Mouse (Mus musculus): Measurements from ENCODE around the gene Dmtf1.

Dmtf1 gene

DNA sequence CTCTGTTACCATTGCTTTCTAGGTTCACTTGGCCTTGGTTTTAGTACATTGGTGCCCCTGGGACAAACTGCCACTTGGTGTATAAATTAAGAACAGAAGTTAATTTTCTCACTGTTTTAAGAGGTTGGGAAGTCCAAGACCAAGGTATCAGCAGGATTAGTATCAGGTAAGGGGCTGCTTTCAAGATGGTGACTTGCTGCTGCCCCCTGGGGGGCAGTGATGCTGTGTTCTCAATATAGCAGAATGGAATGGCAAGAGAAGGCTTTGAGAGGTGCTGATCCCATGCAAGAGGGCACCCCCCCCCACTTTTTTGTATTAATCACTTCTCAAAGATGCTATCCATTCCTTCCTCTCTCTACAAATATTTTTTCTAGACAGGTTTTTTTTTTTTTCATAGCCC lies 52.0 kb downstream of the Dmtf1 start:
- in situ Hi-C loops (cut with MboI, MseI), result no loop called here

DNA sequence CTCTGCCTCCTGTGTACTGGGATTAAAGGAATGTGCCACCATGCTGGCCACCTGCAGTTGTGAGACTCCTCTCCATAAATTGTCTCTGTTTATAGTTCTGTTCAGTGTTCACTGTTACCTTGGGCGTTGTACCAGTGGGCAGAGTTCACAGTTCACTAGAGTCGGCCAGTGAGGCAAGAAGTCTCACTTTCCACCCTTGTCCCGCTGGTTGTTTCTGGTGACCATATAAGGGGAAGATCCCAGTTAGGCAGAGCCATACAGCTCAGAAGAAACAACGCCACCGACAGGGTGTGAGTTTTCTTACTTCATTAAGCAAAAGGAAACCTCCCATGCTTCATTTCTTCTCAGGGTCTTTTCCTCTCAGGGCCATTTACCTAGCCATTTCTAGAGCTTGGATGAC lies 53.1 kb downstream of the Dmtf1 start:
- in situ Hi-C loops (cut with MboI, MseI), result no loop called here

DNA sequence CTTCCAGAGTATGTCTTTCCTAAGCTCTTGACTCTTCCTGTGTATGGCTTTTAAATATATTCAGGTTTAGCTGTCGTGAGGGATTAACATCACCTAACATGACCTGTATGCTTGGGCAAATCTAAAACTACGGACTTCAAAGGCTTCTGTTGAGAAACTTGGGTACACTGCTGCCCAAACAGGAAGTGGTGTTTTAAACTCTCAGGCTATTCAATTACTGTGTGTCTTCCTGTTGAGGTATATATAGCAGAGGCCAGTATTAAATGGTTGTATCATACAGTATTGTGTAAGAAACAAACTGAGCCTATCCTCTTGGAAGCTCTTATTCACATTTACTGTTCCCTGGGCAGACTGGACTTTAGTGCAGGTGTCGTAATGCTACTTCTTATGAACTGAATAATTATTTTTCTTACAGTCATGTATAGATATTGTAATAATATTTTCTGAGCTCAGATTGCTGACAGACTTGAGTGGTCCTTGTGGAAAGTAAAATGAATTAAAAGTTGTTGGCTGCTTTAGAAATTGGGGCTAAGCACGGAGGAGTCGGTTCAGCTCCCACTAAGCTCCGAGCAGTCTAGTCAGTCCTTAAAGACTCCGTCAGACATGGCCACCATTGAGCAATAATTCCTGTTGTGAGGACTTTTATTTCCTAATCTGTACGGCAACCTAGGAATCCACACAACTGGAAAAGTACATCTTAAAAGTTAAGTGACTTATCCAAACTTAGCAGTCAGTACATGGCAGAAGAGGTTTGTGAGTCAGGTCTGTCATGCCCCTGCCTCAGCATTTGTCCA lies 54.1 kb downstream of the Dmtf1 start:
- in situ Hi-C loops (cut with MboI, MseI), result no loop called here

DNA sequence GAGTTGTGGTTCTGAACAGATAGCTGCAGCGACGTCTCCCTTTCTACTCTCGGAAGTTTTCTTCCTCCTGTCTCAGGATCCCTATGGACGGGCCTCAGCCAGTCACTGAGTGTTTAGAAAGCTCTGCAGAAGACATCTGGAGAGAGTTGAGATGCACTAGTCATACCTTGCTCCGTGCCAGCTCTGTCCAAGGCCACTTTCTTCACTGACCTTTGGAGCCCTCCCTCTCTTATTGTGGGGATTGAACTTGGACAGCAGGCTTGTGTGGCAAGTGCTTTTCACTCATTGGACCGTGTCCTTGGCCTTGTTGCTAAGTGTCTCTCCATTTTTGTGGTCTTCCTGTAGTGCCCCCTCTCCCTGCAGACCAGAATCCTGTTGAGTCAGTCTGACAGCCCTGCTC lies 54.8 kb downstream of the Dmtf1 start:
- in situ Hi-C loops (cut with MboI, MseI), result no loop called here

DNA sequence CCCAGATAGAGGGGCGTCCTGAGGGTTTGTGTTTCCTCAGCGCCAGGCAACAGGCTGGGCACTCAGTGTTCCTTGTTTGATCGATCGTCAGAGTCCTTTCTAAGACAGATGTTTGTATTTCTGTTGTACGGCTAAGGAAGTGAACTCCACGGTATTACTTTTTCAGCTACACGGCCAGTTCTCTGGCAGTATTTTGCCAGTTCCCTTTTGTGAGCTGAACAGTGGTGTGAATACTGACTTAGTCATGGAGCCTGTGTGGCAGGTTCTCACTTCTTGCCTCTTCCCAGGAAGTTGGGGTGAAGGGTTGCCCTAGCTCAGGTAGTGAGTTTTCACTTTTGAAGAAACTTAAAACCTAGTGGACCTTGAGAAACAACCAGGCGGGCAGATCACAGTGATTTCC lies 57.6 kb downstream of the Dmtf1 start:
- in situ Hi-C loops (cut with MboI, MseI), result no loop called here

DNA sequence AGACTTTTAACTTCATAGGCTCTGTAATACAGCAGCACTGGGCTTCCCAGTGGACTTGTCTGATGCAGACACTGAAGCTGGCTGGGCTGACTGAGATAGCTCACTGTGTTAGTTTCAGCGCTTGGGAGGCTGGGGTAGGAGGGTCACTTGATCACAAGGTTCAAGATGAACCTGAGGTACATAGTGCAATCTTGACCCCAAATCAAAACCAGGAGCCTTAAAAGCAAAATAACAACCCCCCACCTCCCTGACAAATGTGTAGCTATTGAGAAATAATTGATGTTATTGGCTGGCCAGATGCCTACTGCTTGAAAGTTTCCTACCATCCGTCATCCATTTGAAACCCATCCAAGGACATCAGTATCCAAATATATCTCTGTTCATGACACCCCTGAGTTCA lies 58.9 kb downstream of the Dmtf1 start:
- in situ Hi-C loops (cut with MboI, MseI), result no loop called here

DNA sequence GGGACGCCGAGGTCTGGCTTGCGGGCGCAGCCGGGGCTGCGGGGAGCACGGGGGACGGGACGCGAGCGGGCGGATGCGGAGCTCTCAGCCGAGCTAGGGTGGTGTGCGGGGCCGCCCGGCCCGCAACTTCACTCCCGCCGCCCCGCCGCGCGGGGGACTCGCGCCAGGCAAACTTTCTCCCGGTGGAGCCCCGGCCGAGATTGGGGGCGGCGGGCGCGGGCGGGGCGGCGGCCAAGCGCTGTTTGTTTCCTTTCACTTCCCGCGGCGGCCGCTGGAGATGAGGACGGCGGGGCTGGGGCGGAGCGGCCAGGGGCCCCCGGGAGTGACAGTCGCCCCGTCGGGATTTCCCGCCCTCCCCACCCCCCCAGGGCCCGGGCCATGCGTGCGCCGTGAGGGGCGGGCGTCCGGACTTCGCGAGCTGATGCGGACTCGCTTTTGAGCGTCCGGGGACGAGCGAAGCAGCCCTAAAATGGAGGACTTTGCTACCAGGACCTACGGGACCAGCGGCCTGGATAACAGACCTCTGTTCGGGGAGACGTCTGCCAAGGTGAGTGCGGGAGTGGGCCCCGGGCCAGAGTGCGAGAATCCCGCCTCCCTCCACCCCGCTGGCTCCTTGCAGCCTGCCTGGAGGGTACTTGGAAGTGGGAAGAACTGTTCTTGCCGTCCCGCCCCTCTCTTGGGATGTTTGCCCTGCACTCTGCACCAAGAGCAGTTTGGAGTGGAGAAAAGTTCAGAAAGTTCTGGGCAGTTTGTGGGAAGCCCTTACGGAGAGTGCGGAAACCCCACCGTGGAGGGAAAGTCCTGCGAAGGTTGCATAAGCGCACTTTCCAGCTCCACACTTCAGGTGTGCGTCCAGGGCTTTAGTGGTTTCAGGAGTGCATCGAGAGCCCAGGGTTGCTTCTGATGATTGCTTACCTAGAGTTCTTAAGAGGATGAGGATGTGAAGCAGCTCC lies 60.5 kb downstream of the Dmtf1 start:
- in situ Hi-C loops (cut with MboI, MseI), result no loop called here

DNA sequence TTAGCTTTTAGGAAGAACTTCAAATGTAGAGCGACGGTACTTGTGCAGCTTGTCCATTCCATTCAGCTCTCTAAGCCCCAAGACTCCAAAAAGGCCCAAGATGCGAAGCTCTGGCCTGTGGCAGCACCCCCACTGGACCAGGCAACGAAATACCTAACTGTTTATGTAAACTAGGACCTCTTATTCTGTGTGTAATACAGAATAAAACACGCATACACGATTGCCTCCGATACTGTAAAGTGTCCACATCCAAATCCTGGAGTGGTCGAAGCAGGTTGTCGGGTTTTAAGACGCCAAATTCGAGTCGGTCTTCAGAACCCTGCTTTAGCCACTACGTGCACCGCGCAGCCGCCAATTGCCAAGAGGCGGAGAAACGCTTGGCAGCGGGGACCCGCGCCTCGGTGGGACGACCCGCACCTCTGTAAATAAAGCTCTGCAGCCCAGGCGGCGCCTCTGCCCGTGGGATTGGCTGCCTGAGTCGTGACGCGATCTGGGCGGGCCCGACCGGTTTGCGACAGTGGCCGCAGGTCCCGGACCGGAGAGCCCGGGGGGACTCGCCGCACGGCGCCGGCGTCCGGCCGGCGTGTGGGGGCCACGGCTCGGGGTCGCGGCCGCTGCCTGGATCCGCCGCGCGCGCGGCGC lies 61.2 kb downstream of the Dmtf1 start, which contains the start of gene Tmem243:
TSS of gene Tmem243 (plus strand) at position 462 of the 642 bp plus-strand sequence.
- in situ Hi-C loops (cut with MboI, MseI), result no loop called here

DNA sequence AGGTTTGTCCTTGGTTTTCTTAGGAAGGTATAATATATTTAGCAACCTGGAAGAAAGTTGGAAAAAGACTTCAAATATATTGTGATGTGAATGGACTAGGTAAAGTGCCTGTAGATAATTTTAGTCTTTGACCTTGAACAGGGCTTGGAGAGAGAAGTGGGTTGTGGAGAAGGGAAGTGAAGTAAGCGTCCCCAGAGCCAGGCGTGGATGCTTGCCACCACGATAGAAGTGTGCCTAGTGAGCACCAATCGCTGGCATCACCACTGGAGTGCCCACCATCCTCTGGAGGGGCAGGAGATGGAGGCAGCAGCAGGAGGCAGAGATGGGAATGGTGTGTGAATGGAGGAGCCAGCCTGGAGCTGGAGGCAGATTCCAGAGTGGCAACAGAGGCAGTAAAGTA lies 68.1 kb downstream of the Dmtf1 start:
- in situ Hi-C loops (cut with MboI, MseI), result no loop called here

DNA sequence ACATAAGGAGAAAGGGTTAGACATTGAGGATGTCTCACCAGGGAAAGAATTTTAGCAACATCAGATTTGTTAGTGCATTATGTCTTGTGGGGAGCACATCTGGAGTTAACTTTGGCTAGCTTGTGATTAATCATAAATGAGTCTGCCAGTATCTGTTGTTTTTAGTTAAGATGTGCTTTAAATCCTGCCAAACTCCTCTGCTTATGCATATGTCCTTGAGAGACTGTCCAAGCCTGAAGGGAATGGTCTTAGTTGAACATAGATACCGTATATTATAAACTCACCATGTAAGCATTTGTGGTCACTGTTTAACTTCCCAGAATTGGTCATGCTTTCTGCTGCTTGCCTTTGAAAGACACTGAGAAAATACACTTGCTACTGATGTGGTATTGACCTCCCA lies 68.9 kb downstream of the Dmtf1 start:
- in situ Hi-C loops (cut with MboI, MseI), result no loop called here

DNA sequence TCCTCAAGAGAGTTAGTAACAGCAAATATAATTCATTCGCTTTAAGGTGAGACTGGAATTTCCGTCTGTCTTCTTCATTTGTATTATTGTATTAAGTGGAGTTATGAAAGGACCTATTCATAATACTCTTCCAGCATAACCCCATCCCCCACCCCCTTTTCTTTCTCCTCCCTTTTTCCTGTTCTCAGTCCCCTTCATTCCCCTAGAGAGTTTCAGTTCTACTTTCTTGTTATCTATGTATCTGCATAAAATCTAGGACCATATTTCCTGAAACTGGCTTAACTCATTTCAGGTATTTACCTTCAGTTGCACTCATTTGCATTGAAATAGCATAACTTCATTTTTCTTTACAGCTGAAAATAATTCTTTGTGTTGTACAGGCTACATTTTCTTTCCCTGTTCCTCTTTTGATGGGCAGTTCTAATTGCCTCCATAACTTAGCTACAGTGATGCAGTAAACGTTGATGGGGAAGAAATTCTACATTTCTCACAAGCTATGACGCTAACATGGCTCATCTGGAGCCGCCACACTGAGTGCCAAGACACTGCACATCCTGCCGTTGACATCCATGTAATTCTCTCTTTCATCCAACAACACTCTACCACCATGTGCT lies 71.0 kb downstream of the Dmtf1 start:
- in situ Hi-C loops (cut with MboI, MseI), result no loop called here

DNA sequence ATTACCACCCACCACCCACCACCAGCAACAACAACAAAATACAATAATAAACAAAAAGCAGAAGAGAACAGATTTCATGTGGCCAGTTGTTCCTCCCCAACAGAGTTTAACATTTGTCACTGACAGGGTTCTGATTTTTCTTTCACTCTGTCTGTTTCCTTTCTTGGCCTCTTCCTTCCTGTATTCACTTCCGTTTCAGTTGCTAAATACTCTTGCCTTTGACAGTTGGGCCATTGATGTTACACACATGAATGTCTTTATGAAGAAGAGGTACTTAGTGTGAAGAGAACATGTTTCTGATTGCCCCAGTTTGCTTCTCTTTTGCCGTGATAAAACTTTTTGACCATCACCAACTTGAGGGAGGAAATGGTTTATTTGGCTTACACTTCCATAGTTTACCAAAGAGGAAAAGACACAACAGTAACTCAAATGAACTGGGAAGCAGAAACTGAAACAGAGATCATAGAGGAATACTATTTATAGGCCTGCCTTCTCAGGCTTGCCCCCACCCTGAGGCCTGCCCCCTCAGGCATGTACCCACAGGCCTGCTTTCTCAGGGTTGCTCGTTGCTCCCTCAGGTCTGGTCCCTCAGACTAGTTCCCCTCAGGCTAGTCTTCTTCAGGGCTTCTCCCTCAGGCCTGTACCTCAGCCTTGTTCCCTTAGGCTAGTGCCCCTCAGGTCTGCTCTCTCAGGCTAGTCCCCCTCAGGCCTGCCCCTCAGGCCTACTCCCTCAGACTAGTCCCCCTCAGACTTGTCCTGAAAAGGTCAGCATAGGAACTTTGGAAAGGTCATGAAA lies 74.5 kb downstream of the Dmtf1 start:
- in situ Hi-C loops (cut with MboI, MseI), result no loop called here

DNA sequence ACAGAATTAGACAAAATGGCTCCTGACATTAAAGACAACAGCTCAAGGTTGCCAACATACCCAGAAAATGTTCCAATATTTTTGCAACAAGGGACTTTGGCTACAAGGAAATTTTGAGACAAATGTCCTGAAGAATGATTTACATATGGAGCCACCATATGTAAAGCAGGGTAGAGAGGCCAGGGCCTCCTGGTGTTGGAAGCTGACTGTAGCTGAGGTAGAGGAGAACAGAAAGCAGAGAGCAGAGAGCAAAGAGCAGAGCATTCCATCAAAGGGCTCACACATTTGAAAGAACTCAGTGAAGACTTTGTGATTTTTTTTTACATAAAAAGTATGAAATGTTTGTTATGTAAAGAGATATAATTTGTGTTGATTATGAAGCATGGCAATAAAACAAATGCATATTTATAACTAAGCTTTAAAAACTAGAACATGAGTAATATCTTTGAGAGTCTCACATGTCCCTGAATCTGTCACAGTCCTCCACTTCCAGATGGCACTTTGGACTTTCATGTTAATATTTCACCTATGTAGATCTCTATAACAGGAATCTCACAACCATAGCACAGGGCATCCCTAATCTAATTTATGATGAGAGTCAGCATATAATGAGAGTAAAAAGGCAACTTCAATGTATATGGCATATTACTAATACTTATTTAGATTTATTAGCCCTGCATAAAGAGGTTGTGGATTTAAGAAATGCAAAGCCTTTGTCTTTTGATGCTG lies 81.6 kb downstream of the Dmtf1 start:
- in situ Hi-C loops (cut with MboI, MseI), result no loop called here

DNA sequence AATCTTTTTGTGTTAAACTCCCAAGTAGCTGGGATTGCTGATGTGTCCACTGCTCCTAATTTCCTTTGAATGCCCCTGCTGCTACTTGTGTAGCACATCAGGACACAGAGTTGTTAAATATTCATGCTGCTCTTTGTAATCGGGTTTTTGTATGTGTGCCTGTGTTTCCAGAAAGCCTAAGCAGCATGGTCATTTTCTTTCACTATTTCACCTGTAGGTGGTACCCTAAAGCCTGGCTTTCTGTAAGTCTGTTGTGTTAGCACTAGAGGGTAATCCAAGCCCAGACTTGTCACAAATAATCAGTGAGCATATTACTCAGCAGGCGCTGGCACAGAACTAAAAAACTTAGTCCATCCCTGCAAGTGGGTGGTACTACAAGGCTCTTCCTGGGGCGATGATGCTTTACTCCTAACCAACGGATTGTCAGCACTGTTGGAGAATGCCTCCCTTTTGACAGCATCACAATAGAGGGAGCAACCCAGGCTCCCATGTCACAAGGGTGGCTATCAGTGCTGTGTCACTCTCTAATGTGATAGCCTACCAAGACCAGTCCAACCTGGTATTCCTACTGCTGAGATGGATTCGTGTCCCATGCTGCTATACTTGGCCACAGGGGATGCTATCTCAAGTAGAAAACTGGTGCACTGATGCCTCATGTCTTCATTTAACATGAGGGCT lies 88.3 kb downstream of the Dmtf1 start:
- in situ Hi-C loops (cut with MboI, MseI), result no loop called here

DNA sequence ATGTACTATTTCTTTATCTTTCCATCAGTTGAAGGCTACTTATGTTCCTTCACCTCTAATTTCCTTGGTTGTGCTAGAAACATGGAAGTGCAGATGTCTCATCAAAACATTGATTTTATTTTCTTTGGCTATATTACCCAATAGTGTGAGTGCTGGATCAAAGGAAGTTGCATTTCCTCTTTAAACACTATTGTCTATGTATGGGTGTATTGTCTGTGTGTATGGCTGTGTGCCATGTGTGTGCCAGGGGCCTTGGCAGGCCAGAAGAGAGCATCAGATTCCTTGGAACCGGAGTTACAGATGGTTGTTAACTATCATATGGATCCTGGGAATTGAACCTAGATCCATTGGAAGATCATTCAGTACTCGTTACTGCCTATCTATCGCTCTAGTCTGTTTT lies 90.2 kb downstream of the Dmtf1 start:
- in situ Hi-C loops (cut with MboI, MseI), result no loop called here

DNA sequence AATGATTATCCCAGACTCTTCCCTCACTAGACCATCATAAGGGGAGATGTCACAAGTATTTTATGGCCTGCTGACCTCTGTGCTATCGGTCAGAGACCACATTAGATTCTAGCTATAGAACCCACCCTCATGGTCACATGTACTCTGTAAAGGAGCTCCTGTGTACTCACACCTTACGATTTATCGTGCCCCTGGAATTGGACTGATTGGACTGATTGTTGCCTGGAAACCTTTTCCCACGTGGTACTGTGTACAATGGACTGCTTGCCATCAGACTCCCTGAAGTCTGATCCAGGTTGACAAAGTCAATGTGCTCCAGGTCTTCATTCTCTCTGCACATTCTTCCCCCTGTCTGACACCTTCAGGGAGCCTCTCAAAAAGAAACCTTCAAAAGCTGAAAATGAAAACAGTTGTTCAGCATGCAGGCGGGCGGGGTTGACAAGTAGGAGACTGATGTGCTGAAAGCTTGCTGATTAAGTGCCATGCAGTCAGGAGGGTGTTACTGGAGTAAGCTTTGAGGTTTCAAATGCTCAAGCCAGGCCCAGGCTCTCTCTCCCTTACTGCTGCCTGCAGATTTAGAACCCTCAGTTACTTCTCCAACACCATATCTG lies 91.9 kb downstream of the Dmtf1 start:
- in situ Hi-C loops (cut with MboI, MseI), result no loop called here

DNA sequence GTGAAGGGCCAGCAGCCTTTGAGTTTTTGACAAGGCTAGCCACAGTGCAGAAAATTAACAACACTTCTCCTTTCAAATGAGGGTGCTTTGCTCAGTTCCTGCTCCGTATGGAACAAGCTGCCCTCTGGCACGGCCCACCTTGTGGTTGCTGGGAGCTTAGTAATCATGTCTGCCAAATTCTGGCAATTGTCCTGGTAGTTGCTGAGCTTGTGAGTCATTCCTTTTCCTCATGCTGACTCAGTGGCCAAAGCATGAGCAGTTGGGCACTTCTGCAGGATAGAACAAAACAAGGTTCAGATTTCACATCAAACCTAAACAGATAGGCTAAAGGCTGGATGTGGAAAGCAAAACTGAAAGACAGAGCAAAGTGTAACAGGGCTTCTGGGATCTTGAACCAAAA lies 92.7 kb downstream of the Dmtf1 start:
- in situ Hi-C loops (cut with MboI, MseI), result no loop called here
